In the genomic region with DNA sequence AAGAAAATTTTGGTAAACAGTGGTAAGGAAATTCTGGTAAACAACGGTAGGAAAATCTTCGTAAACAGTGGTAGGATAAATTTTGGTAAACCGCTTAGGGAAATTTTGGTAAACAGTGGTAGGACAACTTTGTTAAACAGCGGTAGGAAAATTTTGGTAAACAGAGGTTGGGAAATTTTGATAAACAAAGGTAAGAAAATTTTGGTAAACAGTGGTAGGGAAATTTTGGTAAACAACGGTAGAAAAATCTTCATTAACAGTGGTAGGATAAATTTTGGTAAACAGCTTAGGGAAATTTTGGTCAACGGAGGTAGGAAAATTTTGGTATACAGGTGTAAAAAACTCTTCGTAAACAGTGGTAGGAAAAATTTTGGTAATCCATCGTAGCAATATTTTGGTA, we compare ENCODE assay signal across 10 mouse cellular contexts.
DNase-seq lines count a peak whose midpoint lies in the region; ATAC-seq lines count a peak whose summit lies in the region.
"Had no signal": no experiment of that assay in that cellular context is flagged by ENCODE, and none has a peak within 500 bp of the region (broad histone marks: within the 10 kb centered on the region; RNA-seq: fewer than 3 reads in every experiment).

No protein-coding gene starts in this region.

- WGBS in lung, embryonic 16.5 days: 55% methylated on average over 8 of the region's 8 CpGs

- H3K27ac ChIP-seq in lung, embryonic 16.5 days (ENCODE audit: low read length): no peak overlapping the region

- H3K27me3 ChIP-seq in lung, embryonic 16.5 days (ENCODE audit: control insufficient read depth, insufficient read depth, low read depth, low read length): no peaks in the 10 kb centered on the region

- H3K4me3 ChIP-seq in lung, embryonic 16.5 days (ENCODE audit: low read length): no peak overlapping the region
- H3K4me3 ChIP-seq: erythroblast, embryonic 14.5 days had no signal

- H3K4me1 ChIP-seq in lung, embryonic 16.5 days (replicated peaks; ENCODE audit: control insufficient read depth, insufficient read depth, low read length): no peaks in the 10 kb centered on the region

- H3K9me3 ChIP-seq in lung, embryonic 16.5 days (ENCODE audit: control insufficient read depth, low read length): peaks cover 7% of the 10 kb centered on the region

- no peak overlapping the region for H3K4me2 ChIP-seq in lung, embryonic 16.5 days (ENCODE audit: low read depth, low read length)

- H3K36me3 ChIP-seq in lung, embryonic 16.5 days (ENCODE audit: control insufficient read depth, insufficient read depth, low read length): peaks cover 3% of the 10 kb centered on the region; the same call in 1 of the 2 replicates

- peak; percentile 41; the same call in 1 of the 2 replicates for ATAC-seq in lung, embryonic 16.5 days (ENCODE audit: low read depth)

- DNase-seq in lung, postnatal 36 days: no peak
- DNase-seq in R1 (ENCODE audit: low read depth, low spot score): peak; percentile 57
- peak; percentile 21 for DNase-seq in fat pad, adult 2 months (ENCODE audit: extremely low read depth, low read depth, low spot score)
- DNase-seq in retina, embryonic 14.5 days (ENCODE audit: low spot score): peak; percentile 43
- DNase-seq in ovary, postnatal 14 days (ENCODE audit: low spot score): no peak
- DNase-seq in urinary bladder, postnatal 36 days (ENCODE audit: low spot score in 2 of 2): no peak
- DNase-seq in right cerebral cortex, postnatal 4 days: no peak
- DNase-seq: left cerebral cortex, postnatal 4 days had no signal

- no peak overlapping the region for H3K9ac ChIP-seq in lung, embryonic 16.5 days (ENCODE audit: low read length)

Comparison
In these comparisons a context has a peak if more than half of its experiments do, and no peak if none do; other contexts are left out.
1. DNase-seq: peak in R1 (single experiment), fat pad, adult 2 months (single experiment) and retina, embryonic 14.5 days (single experiment); none in lung, postnatal 36 days (single experiment), ovary, postnatal 14 days (single experiment), urinary bladder, postnatal 36 days (0 of 2) and right cerebral cortex, postnatal 4 days (single experiment).